Mouse (Mus musculus): ENCODE measurements around the gene Rnf182. TPM values are rescaled to one million over a fixed set of nuclear protein-coding genes. Genes with fewer than 3 reads are reported as not detected.
A peak's percentile ranks its signal among the peaks of the same experiment; 100 is the strongest.

Gene Rnf182
- polyA plus RNA-seq, 1 experiment from 2014 or later, result 3.6 TPM

- no peak overlapping the region for H3K9ac ChIP-seq (ENCODE audit: low read length)
- no peak overlapping the region for H3K4me3 ChIP-seq (ENCODE audit: low read length)
- H3K36me3 ChIP-seq (ENCODE audit: control insufficient read depth, insufficient read depth, low read length), result no peaks in the 10 kb centered on the region
- no peak overlapping the region for H3K4me2 ChIP-seq (ENCODE audit: low read depth, low read length)
- H3K27ac ChIP-seq (ENCODE audit: low read length), result no peak overlapping the region
- H3K4me1 ChIP-seq (replicated peaks; ENCODE audit: control insufficient read depth, insufficient read depth, low read length), result 0 out of 2 replicates have a peak, but pooled peaks cover 3% of the 10 kb centered on the region
- no peaks in the 10 kb centered on the region for H3K9me3 ChIP-seq (ENCODE audit: control insufficient read depth, low read length)
- ATAC-seq (ENCODE audit: low read depth), result no peak
- H3K27me3 ChIP-seq (ENCODE audit: control insufficient read depth, insufficient read depth, low read depth, low read length), result no peaks in the 10 kb centered on the region
- 47% methylated on average over 6 of the region's 6 CpGs for WGBS
Measured at GRCm38 (mm10) chr13:43666920-43667319, 51.4 kb downstream of the Rnf182 start.

DNA sequence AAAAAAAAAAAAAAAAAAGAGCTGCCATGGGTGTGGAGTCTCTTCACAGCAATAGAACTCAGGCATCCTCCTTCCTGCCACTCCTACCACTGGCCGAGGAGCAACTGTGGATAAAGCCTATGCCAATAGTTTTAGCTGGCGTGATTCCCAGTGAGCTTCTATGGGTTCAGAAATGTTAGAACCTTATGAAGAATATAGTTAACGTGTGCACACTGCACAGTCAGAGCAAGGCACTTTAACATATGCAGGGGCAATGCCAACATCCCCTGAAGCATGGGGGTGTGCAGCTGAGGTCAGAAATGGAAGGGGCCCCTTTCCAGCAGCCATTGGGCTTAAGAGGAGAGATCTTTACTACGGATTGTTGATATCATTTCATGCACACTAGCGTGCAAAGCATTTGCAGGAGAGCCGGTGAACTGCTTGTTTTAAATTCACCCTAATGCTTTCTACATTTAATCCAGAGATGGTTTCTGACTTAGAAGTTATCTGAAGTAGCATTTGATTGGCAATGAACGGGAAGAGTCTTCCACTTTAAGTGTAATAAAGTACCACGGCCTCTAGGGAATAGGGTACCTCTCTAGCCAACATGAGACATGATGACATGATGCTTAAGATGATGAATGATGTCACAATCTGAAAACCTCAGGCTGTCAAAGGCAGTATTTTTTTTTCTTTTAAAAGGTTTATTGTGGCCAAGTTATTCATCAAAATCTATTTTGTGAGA is 61.8 kb downstream of the Rnf182 start:
- Histone ChIP-seq H3K4me3 (ENCODE audit: low read length) (no peak overlapping the region), H3K27me3 (ENCODE audit: control insufficient read depth, insufficient read depth, low read depth, low read length) (no peaks in the 10 kb centered on the region), H3K36me3 (ENCODE audit: control insufficient read depth, insufficient read depth, low read length) (no peaks in the 10 kb centered on the region), H3K9me3 (ENCODE audit: control insufficient read depth, low read length) (no peaks in the 10 kb centered on the region), H3K27ac (ENCODE audit: low read length) (no peak overlapping the region), H3K4me1 (replicated peaks; ENCODE audit: control insufficient read depth, insufficient read depth, low read length) (no peaks in the 10 kb centered on the region), H3K4me2 (ENCODE audit: low read depth, low read length) (no peak overlapping the region), H3K9ac (ENCODE audit: low read length) (no peak overlapping the region)
- no peak for ATAC-seq (ENCODE audit: low read depth)
- WGBS, result 67% methylated on average over 8 of the region's 8 CpGs

- Histone ChIP-seq H3K27ac (ENCODE audit: low read length) (no peak overlapping the region), H3K27me3 (ENCODE audit: control insufficient read depth, insufficient read depth, low read depth, low read length) (no peaks in the 10 kb centered on the region), H3K4me3 (ENCODE audit: low read length) (no peak overlapping the region), H3K4me1 (replicated peaks; ENCODE audit: control insufficient read depth, insufficient read depth, low read length) (no peaks in the 10 kb centered on the region), H3K36me3 (ENCODE audit: control insufficient read depth, insufficient read depth, low read length) (no peaks in the 10 kb centered on the region), H3K9me3 (ENCODE audit: control insufficient read depth, low read length) (no peaks in the 10 kb centered on the region), H3K4me2 (ENCODE audit: low read depth, low read length) (no peak overlapping the region), H3K9ac (ENCODE audit: low read length) (no peak overlapping the region)
- ATAC-seq (ENCODE audit: low read depth), result no peak
- 81% methylated on average over 5 of the region's 5 CpGs for WGBS
Measured at GRCm38 (mm10) chr13:43677883-43678244, 62.4 kb downstream of the Rnf182 start.

DNA sequence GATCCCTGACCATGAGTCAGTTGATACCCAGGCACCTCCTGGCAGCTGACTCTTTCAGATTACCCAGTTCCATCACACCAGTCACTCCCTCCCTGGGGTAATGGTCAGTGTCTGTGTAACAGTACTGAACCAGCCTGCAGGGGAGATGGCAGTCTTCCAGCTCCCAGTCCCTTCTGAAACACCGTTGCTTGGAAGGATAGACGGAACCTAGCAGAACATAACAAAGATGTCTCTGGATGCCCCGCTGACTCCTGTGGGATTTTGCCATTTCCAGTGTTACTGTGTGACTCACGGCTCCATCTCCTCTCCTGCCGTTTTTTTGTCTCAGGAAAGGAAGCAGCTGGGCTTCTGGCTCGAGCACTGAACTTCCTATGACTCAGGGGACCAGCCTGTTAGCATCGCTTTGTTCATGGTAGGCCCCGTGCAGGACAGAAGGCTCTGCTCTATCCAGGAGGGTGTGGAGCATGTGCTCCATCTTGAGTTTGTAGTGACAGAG is 69.0 kb downstream of the Rnf182 start:
- Histone ChIP-seq H3K36me3 (ENCODE audit: control insufficient read depth, insufficient read depth, low read length) (no peaks in the 10 kb centered on the region), H3K4me2 (ENCODE audit: low read depth, low read length) (peak overlapping the region; percentile 14; the same call in 1 of the 2 replicates), H3K27ac (ENCODE audit: low read length) (peak overlapping the region; percentile 51), H3K27me3 (ENCODE audit: control insufficient read depth, insufficient read depth, low read depth, low read length) (no peaks in the 10 kb centered on the region), H3K9me3 (ENCODE audit: control insufficient read depth, low read length) (no peaks in the 10 kb centered on the region), H3K9ac (ENCODE audit: low read length) (no peak overlapping the region), H3K4me1 (replicated peaks; ENCODE audit: control insufficient read depth, insufficient read depth, low read length) (peaks cover 13% of the 10 kb centered on the region), H3K4me3 (ENCODE audit: low read length) (no peak overlapping the region)
- WGBS, result 26% methylated on average over 8 of the region's 8 CpGs
- peak; percentile 94 for ATAC-seq (ENCODE audit: low read depth)

DNA sequence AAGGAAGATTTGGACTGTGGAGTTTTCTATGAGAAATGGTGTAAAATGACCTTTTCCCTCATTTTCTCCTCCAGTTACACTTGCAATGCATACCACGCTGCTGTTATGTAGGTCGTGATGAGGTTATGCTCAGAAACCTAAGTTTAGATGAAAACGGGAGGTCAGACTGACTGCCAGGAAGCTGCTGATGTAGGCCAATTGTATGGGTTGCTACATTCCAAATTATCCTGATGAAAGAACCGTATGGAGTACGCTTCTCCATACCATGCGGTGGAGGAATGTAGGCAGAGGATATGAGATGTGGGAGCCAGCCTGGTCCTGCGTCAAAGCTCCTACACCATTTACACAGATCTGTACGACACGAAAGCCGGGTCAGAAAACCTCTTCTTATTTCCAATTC is 72.6 kb downstream of the Rnf182 start:
- Histone ChIP-seq H3K9ac (ENCODE audit: low read length) (no peak overlapping the region), H3K27me3 (ENCODE audit: control insufficient read depth, insufficient read depth, low read depth, low read length) (no peaks in the 10 kb centered on the region), H3K27ac (ENCODE audit: low read length) (no peak overlapping the region), H3K4me2 (ENCODE audit: low read depth, low read length) (no peak overlapping the region), H3K9me3 (ENCODE audit: control insufficient read depth, low read length) (no peaks in the 10 kb centered on the region), H3K4me1 (replicated peaks; ENCODE audit: control insufficient read depth, insufficient read depth, low read length) (peaks cover 13% of the 10 kb centered on the region), H3K36me3 (ENCODE audit: control insufficient read depth, insufficient read depth, low read length) (no peaks in the 10 kb centered on the region), H3K4me3 (ENCODE audit: low read length) (no peak overlapping the region)
- 81% methylated on average over 10 of the region's 10 CpGs for WGBS
- no peak for ATAC-seq (ENCODE audit: low read depth)

DNA sequence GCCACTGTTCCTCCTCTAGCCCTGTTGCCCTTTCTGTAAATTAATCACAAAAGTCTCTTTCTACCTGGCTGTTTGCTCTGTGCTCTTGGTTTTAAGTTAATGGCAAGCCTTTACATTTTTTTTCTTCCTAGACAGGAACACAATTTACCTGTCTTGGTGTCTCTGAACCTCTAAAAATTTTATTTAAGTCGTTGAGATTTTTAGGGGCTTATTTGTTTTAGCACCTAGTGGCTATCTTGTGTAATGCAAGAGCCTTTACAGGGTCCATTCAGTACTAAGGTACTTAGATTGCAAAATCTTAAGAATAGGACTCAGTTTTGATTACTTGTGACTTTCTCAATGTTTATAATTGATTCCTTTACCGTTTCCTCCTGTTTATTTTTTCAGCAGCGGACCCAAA is 76.2 kb downstream of the Rnf182 start:
- WGBS, result 32% methylated on average over 3 of the region's 3 CpGs
- Histone ChIP-seq H3K9ac (ENCODE audit: low read length) (no peak overlapping the region), H3K4me2 (ENCODE audit: low read depth, low read length) (no peak overlapping the region), H3K27me3 (ENCODE audit: control insufficient read depth, insufficient read depth, low read depth, low read length) (no peaks in the 10 kb centered on the region), H3K36me3 (ENCODE audit: control insufficient read depth, insufficient read depth, low read length) (no peaks in the 10 kb centered on the region), H3K27ac (ENCODE audit: low read length) (no peak overlapping the region), H3K4me1 (replicated peaks; ENCODE audit: control insufficient read depth, insufficient read depth, low read length) (no peaks in the 10 kb centered on the region), H3K9me3 (ENCODE audit: control insufficient read depth, low read length) (no peaks in the 10 kb centered on the region), H3K4me3 (ENCODE audit: low read length) (no peak overlapping the region)
- no peak for ATAC-seq (ENCODE audit: low read depth)

DNA sequence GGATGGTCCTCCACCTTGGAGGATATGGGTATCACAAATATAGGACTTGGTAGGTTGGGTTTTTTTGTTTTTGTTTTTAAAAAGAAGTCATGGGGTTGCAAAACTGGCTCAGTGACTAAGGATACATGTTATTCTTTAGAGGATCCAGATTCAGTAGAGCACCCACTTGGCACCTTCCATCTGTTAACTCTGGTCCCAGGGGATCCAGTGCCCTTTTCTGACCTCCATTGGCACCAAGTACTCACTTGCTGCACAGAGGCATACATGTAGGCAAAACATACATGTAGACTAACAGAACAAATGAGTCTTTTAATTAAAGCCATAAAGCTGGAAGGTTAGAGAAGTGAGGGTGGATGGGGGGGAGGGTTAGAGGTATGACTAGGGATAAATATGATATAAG is 80.0 kb downstream of the Rnf182 start:
- no peaks in the 10 kb centered on the region for H3K27me3 ChIP-seq (ENCODE audit: control insufficient read depth, insufficient read depth, low read depth, low read length)
- H3K9me3 ChIP-seq (ENCODE audit: control insufficient read depth, low read length), result no peaks in the 10 kb centered on the region
- no peak overlapping the region for H3K4me2 ChIP-seq (ENCODE audit: low read depth, low read length)
- H3K27ac ChIP-seq (ENCODE audit: low read length), result no peak overlapping the region
- no peak for ATAC-seq (ENCODE audit: low read depth)
- no peaks in the 10 kb centered on the region for H3K4me1 ChIP-seq (replicated peaks; ENCODE audit: control insufficient read depth, insufficient read depth, low read length)
- no peak overlapping the region for H3K4me3 ChIP-seq (ENCODE audit: low read length)
- no peaks in the 10 kb centered on the region for H3K36me3 ChIP-seq (ENCODE audit: control insufficient read depth, insufficient read depth, low read length)
- H3K9ac ChIP-seq (ENCODE audit: low read length), result no peak overlapping the region

DNA sequence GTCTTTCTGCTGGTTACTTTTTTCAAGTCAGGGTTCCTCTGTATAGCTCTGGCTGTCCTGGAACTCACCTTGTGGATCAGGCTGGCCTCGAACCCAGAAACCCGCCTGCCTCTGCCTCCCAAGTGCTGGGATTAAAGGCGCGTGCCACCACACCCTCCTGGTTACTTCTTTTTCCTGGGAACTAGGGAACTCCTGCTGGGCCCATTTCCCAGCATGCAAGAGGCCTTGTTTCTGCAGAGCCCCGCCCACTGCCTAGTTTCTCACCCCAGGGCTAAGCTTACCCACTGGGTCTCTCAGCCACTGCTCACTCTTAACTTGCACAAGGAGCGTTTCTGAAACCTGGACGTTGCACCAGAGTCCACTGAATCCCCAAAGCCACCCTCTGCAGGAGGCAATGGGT is 80.5 kb downstream of the Rnf182 start:
- no peaks in the 10 kb centered on the region for H3K27me3 ChIP-seq (ENCODE audit: control insufficient read depth, insufficient read depth, low read depth, low read length)
- no peak overlapping the region for H3K9ac ChIP-seq (ENCODE audit: low read length)
- no peaks in the 10 kb centered on the region for H3K9me3 ChIP-seq (ENCODE audit: control insufficient read depth, low read length)
- no peak for ATAC-seq (ENCODE audit: low read depth)
- H3K4me1 ChIP-seq (replicated peaks; ENCODE audit: control insufficient read depth, insufficient read depth, low read length), result no peaks in the 10 kb centered on the region
- H3K36me3 ChIP-seq (ENCODE audit: control insufficient read depth, insufficient read depth, low read length), result no peaks in the 10 kb centered on the region
- H3K4me2 ChIP-seq (ENCODE audit: low read depth, low read length), result no peak overlapping the region
- no peak overlapping the region for H3K27ac ChIP-seq (ENCODE audit: low read length)
- 84% methylated on average over 7 of the region's 7 CpGs for WGBS
- H3K4me3 ChIP-seq (ENCODE audit: low read length), result no peak overlapping the region

DNA sequence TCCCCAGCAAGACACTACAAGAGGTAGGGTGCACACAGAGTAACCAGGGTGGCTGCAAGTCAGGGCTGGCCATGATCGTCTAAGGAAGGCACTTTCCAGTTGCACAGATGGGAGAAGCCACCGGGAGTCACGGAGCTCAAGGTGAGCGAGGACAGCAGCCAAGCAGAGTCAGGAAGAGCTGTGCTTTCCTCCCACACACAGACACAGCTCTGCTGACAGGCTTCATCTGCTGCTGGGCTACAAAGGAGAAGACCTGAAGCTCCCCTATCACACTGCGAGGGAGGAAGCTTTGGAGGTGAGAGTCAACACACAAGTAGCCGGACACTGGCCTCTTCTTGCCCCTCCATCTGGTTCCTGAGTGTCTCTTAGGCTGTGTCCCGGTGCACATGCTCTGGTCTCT is 83.0 kb downstream of the Rnf182 start:
- H3K27ac ChIP-seq (ENCODE audit: low read length), result no peak overlapping the region
- 42% methylated on average over 7 of the region's 7 CpGs for WGBS
- no peaks in the 10 kb centered on the region for H3K4me1 ChIP-seq (replicated peaks; ENCODE audit: control insufficient read depth, insufficient read depth, low read length)
- no peaks in the 10 kb centered on the region for H3K36me3 ChIP-seq (ENCODE audit: control insufficient read depth, insufficient read depth, low read length)
- no peaks in the 10 kb centered on the region for H3K27me3 ChIP-seq (ENCODE audit: control insufficient read depth, insufficient read depth, low read depth, low read length)
- ATAC-seq (ENCODE audit: low read depth), result no peak
- H3K4me2 ChIP-seq (ENCODE audit: low read depth, low read length), result no peak overlapping the region
- H3K9me3 ChIP-seq (ENCODE audit: control insufficient read depth, low read length), result no peaks in the 10 kb centered on the region
- no peak overlapping the region for H3K9ac ChIP-seq (ENCODE audit: low read length)
- no peak overlapping the region for H3K4me3 ChIP-seq (ENCODE audit: low read length)

DNA sequence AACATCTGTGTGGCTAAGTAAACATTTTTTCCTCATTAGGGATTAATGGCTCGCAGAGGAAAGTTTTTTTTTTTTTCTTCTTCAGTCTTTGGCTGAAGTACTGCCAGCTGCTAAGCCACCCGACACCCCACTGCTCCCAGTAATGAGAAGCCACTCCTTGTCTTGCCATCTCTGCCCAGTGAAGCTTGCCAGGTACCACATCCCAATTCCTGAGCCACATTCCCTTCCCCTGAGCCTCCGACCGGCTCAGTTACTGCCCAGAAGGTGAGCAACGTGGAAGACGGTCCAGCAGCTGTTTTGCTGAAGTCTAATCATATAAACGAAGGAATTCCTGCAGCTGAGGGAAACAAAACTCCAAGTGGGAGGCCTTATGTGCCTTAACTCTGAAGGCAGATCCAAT is 88.0 kb downstream of the Rnf182 start:
- no peak for ATAC-seq (ENCODE audit: low read depth)
- Histone ChIP-seq H3K27me3 (ENCODE audit: control insufficient read depth, insufficient read depth, low read depth, low read length) (no peaks in the 10 kb centered on the region), H3K4me2 (ENCODE audit: low read depth, low read length) (no peak overlapping the region), H3K9me3 (ENCODE audit: control insufficient read depth, low read length) (no peaks in the 10 kb centered on the region), H3K27ac (ENCODE audit: low read length) (no peak overlapping the region), H3K36me3 (ENCODE audit: control insufficient read depth, insufficient read depth, low read length) (no peaks in the 10 kb centered on the region), H3K4me1 (replicated peaks; ENCODE audit: control insufficient read depth, insufficient read depth, low read length) (no peaks in the 10 kb centered on the region), H3K9ac (ENCODE audit: low read length) (no peak overlapping the region), H3K4me3 (ENCODE audit: low read length) (no peak overlapping the region)
- 24% methylated on average over 7 of the region's 7 CpGs for WGBS
